Mouse (Mus musculus) cerebellum, postnatal 10 days (tissue): ENCODE results near the gene Plekhd1.
A peak's percentile ranks its signal among the peaks of the same experiment; 100 is the strongest.

Experiments
- DNase-seq, 2 experiments: peaks; one replicate each; pipeline ENCODE4 v3.0.0; 2021; ENCODE audit warnings: mixed read lengths in 2 of 2

Gene Plekhd1

GRCm38 (mm10) chr12:80692269-80692972, at the start of gene Plekhd1:
Gene Plekhd1 (plus strand): TSS chr12:80692591.
- peak; percentile 70 to 71 for DNase-seq

- DNase-seq = peak; percentile 66 to 76
Observed at GRCm38 (mm10) chr12:80642725-80643692, 49.4 kb upstream of the Plekhd1 start.

- peak; percentile 94 to 96 for DNase-seq
Observed at GRCm38 (mm10) chr12:80643693-80644505, 48.5 kb upstream of the Plekhd1 start, which contains the start of the genes Slc39a9 and Erh. Gene Slc39a9 (plus strand): TSS chr12:80643883. Gene Erh (minus strand): TSS chr12:80644341.

- DNase-seq = no peak
Observed at GRCm38 (mm10) chr12:80644506-80644868, 47.9 kb upstream of the Plekhd1 start.

GRCm38 (mm10) chr12:80646377-80646776, 46.0 kb upstream of the Plekhd1 start:
- DNase-seq = no peak

- peak; percentile 34 to 46 for DNase-seq
Observed at GRCm38 (mm10) chr12:80653951-80654658, 38.3 kb upstream of the Plekhd1 start.

- DNase-seq = no peak
Observed at GRCm38 (mm10) chr12:80654659-80655025, 37.7 kb upstream of the Plekhd1 start.

GRCm38 (mm10) chr12:80658661-80659060, 33.7 kb upstream of the Plekhd1 start:
- DNase-seq = no peak

GRCm38 (mm10) chr12:80662322-80662721, 30.1 kb upstream of the Plekhd1 start:
- DNase-seq = no peak

- DNase-seq = no peak
Observed at GRCm38 (mm10) chr12:80663935-80664334, 28.5 kb upstream of the Plekhd1 start.

- DNase-seq = no peak
Observed at GRCm38 (mm10) chr12:80668391-80668790, 24.0 kb upstream of the Plekhd1 start.

- peak; percentile 74 to 84 for DNase-seq
Observed at GRCm38 (mm10) chr12:80673170-80673569, 19.2 kb upstream of the Plekhd1 start.

GRCm38 (mm10) chr12:80681340-80681739, 11.1 kb upstream of the Plekhd1 start:
- peak; percentile 61 to 63 for DNase-seq

- DNase-seq = no peak
Observed at GRCm38 (mm10) chr12:80683554-80683953, 8.8 kb upstream of the Plekhd1 start.

- DNase-seq = no peak
Observed at GRCm38 (mm10) chr12:80684316-80684715, 8.1 kb upstream of the Plekhd1 start.

GRCm38 (mm10) chr12:80687788-80688211, 4.6 kb upstream of the Plekhd1 start:
- DNase-seq = peak; percentile 87 to 90

- DNase-seq = no peak
Observed at GRCm38 (mm10) chr12:80689696-80690095, 2.7 kb upstream of the Plekhd1 start.

- DNase-seq = peak; percentile 45 to 50
Observed at GRCm38 (mm10) chr12:80691671-80692091, 710 bp upstream of the Plekhd1 start.

GRCm38 (mm10) chr12:80693700-80694099, 1.3 kb downstream of the Plekhd1 start:
- DNase-seq = no peak

GRCm38 (mm10) chr12:80695004-80695403, 2.6 kb downstream of the Plekhd1 start:
- DNase-seq = no peak

- DNase-seq = no peak
Observed at GRCm38 (mm10) chr12:80698526-80699143, 6.2 kb downstream of the Plekhd1 start.

GRCm38 (mm10) chr12:80699144-80699531, 6.7 kb downstream of the Plekhd1 start:
- no peak for DNase-seq
